Mouse (Mus musculus) kidney, embryonic 14.5 days (tissue): Measurements from ENCODE around the gene Dapk3. TPM values are rescaled to one million over a fixed set of nuclear protein-coding genes. Genes with fewer than 3 reads are reported as not detected.

ENCODE experiments used
- ATAC-seq: fragments of 200-750 bp; cut with Nextera tagmentation; 2 replicates; pipeline ENCODE4 v1.8.0; 2017; ENCODE audit warnings: moderate number of reproducible peaks, mild to moderate bottlenecking, moderate TSS enrichment, moderate library complexity; ENCODE audit not compliant: low FRiP score, low TSS enrichment
- H3K27ac ChIP-seq: fragments of 300-500 bp; sonication (generic); 2 replicates; pipeline ENCODE4 v1.5.1; 2014; ENCODE audit warnings: low read depth, mild to moderate bottlenecking, low read length, moderate library complexity, mixed read lengths
- H3K27me3 ChIP-seq: fragments of 300-500 bp; sonication (generic); 2 replicates; pipeline ENCODE4 v1.6.1; 2014; ENCODE audit warnings: mild to moderate bottlenecking, low read length; ENCODE audit not compliant: control insufficient read depth, insufficient read depth
- H3K36me3 ChIP-seq: fragments of 300-500 bp; sonication (generic); 2 replicates; pipeline ENCODE4 v1.6.1; 2014; ENCODE audit warnings: low read length, mixed read lengths; ENCODE audit not compliant: control insufficient read depth, insufficient read depth
- H3K4me1 ChIP-seq: fragments of 300-500 bp; sonication (generic); 2 replicates; pipeline ENCODE4 v1.6.1; 2014; ENCODE audit warnings: low read length, mixed read lengths; ENCODE audit not compliant: control insufficient read depth, insufficient read depth
- H3K4me2 ChIP-seq: fragments of 300-500 bp; sonication (generic); replicated peaks from 2 replicates; pipeline ENCODE4 v1.6.1; 2014; ENCODE audit warnings: low read depth, mild to moderate bottlenecking, low read length
- H3K4me3 ChIP-seq: fragments of 300-500 bp; sonication (generic); 2 replicates; pipeline ENCODE4 v1.5.1; 2014; ENCODE audit warnings: mild to moderate bottlenecking, low read length
- H3K9ac ChIP-seq: fragments of 300-500 bp; sonication (generic); 2 replicates; pipeline ENCODE4 v1.6.1; 2014; ENCODE audit warnings: low read depth, mild to moderate bottlenecking, low read length, moderate library complexity
- H3K9me3 ChIP-seq: fragments of 300-500 bp; sonication (generic); 2 replicates; pipeline ENCODE4 v1.6.1; 2016; ENCODE audit warnings: low read length; ENCODE audit not compliant: control insufficient read depth
- WGBS: fragments of 180-500 bp; shearing (Covaris S2); extraction: QIAGEN DNeasy Blood & Tissue Kit; methylation state at CpG from one replicate; pipeline ENCODE4 v1.1.7; 2014; 5-methylcytosine and 5-hydroxymethylcytosine counted together
- polyA plus RNA-seq: library from polyadenylated mRNA; unstranded; fragments of >200 nt; fragmentation: Nextera tagmentation; extraction: Ambion mirVana; gene quantifications from 2 replicates; pipeline ENCODE4 v1.2.1, GENCODE M21; 2014

Gene Dapk3
- polyA plus RNA-seq, 1 experiment from 2014 or later = 45.7 TPM

DNA sequence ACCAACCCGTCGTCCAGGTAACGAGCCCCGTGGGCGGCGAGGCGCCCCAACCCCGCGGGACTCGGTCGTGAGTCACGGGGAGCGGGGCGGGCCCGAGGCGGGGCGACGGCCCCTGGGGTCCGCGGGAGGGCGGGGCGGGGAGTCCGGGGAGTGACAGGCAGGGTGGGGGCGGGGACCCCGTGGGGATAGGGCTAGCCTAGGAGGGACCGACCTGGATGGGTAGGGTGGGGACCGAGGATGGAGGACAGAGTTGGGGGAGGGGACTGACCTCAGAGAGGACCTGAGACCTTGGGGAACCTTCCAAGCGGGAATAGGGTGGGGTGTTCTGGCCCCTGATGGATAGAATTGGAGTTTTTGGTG is 50.4 kb downstream of the Dapk3 start:
- Histone ChIP-seq H3K4me2 (peak overlapping the region; percentile 48), H3K9me3 (no peaks in the 10 kb centered on the region), H3K36me3 (no peaks in the 10 kb centered on the region), H3K27me3 (peaks cover 30% of the 10 kb centered on the region), H3K4me1 (peaks cover 8% of the 10 kb centered on the region), H3K27ac (no peak overlapping the region), H3K4me3 (peak overlapping the region; percentile 69), H3K9ac (peak overlapping the region; percentile 71)
- peak; percentile 77 for ATAC-seq
- under 1% methylated on average over 19 of the region's 28 CpGs for WGBS

DNA sequence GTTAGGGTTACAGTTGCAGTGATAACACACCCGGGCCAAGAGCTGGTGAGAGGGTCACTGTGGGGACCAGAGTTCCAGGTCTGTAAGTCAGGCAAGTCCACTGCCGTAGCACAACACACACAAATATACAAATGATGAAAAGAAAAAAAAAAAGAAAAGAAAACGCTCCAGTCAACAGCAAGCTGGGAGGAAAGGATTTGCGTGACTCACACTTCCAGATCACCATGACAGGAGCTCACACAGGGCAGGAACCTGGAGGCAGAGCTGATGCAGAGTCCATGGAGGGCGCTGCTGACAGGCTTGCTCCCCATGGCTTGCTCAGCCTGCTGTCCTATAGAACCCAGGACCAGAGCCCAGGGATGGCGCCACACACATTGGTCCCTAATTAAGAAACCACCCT is 51.4 kb downstream of the Dapk3 start:
- H3K9me3 ChIP-seq = no peaks in the 10 kb centered on the region
- H3K4me2 ChIP-seq = no peak overlapping the region
- H3K4me1 ChIP-seq = peaks cover 8% of the 10 kb centered on the region
- no peak overlapping the region for H3K27ac ChIP-seq
- H3K4me3 ChIP-seq = no peak overlapping the region
- no peaks in the 10 kb centered on the region for H3K36me3 ChIP-seq
- H3K9ac ChIP-seq = no peak overlapping the region
- H3K27me3 ChIP-seq = peaks cover 26% of the 10 kb centered on the region
- ATAC-seq = no peak
- 75% methylated on average over 6 of the region's 6 CpGs for WGBS

DNA sequence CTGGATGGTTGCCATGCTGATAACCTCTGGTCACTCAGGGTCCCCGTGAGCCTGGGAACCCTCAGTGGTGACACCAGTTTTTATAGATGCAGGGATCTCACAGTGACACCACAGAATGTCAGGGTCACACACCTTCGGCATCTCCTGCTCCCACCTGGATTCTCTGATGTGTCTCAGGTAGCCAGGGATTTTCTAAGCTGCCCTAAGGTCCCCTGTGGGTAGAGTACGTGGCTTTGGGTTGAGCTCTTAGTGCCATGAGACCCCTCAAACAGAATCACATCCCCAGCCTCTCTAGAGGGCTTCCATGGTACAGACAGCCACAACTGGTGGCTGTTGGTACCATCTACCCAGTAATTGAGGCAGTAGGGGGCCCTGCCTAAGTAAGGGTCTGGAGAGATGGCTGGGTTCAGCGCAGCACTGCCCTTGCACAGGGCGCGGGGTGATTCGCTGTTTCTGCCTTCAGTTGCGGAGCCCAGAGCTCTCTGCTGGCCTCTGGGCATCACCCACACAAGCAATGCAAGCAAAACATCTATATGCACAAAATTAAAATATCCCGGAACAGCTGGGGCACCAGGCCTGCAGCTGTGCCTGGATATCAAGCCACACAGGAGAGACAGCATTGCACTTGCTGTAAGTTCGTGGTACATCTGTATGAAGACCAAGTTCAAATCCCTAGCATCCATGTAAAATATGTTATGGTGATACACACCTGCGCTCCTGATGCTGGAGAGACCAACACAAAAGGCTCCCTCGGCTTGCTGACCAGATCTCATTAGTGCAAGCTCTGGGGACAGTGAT is 53.9 kb downstream of the Dapk3 start:
- no peak overlapping the region for H3K4me3 ChIP-seq
- no peaks in the 10 kb centered on the region for H3K36me3 ChIP-seq
- H3K27ac ChIP-seq = no peak overlapping the region
- H3K9me3 ChIP-seq = no peaks in the 10 kb centered on the region
- ATAC-seq = no peak
- H3K9ac ChIP-seq = no peak overlapping the region
- H3K27me3 ChIP-seq = peaks cover 20% of the 10 kb centered on the region
- 84% methylated on average over 12 of the region's 12 CpGs for WGBS
- H3K4me2 ChIP-seq = no peak overlapping the region
- peaks cover 9% of the 10 kb centered on the region for H3K4me1 ChIP-seq

DNA sequence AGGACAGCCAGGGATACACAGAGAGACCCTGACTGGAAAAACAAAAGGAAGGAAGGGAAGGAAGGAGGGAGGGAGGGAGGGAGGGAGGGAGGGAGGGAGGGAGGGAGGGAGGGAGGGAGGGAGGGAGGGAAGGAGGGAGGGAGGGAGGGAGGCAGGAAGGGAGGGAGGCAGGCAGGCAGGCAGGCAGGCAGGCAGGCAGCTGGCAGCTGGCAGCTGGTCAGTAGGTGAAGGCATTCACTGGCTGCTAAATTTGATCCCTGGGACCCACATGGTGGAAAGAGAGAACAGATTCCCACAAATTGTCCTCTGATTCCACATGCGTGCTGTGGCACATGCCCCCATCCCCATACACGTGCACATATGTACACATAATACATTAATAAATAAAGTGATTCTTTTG is 55.8 kb downstream of the Dapk3 start:
- Histone ChIP-seq H3K9ac (no peak overlapping the region), H3K4me2 (no peak overlapping the region), H3K4me3 (no peak overlapping the region), H3K27ac (no peak overlapping the region), H3K4me1 (peaks cover 6% of the 10 kb centered on the region; the same call in 1 of the 2 replicates), H3K9me3 (no peaks in the 10 kb centered on the region), H3K36me3 (no peaks in the 10 kb centered on the region), H3K27me3 (peaks cover 19% of the 10 kb centered on the region)
- no peak for ATAC-seq
- 80% methylated on average over 2 of the region's 2 CpGs for WGBS

DNA sequence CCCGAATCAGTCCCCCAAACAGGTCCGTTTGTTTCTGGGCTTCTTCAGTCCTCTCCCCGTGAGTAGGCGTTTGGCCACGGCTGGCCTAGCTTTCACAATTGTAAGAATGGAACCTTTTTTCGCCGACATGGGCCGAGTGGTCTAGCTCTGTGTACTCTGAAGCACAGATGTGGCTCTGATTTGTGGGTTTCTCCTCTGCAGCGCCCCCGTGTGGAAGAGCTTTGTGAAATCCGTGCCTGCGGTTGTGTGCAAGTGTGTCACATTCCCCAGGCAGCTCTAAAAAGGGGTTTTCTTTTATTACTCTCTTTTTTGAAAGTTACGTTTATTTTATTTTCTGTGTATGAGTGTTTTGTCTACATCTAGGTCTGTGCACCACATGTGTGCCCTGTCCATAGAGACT is 58.1 kb downstream of the Dapk3 start:
- H3K27me3 ChIP-seq = peaks cover 19% of the 10 kb centered on the region
- no peak overlapping the region for H3K27ac ChIP-seq
- no peak overlapping the region for H3K9ac ChIP-seq
- H3K9me3 ChIP-seq = no peaks in the 10 kb centered on the region
- no peak for ATAC-seq
- H3K4me2 ChIP-seq = no peak overlapping the region
- peaks cover 5% of the 10 kb centered on the region; the same call in 1 of the 2 replicates for H3K4me1 ChIP-seq
- WGBS = 31% methylated on average over 13 of the region's 13 CpGs
- H3K4me3 ChIP-seq = no peak overlapping the region
- no peaks in the 10 kb centered on the region for H3K36me3 ChIP-seq

DNA sequence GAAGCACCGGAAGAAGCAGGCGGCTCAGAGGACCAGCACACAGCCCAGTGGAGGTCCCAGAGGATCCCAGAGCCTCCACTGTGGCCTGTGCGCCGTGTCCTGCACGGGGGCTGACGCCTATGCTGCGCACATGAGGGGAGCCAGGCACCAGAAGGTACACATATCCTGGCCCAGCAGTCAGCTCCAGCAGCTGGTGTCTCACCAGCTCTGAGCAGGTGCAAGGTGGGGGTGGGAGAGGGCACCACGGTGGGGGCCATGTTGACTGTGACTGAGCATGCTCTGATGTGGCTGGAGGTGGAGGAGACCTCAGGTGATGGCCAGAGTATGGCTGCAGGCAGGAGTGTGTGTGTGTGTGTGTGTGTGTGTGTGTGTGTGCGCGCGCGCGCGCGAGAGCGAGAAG is 59.2 kb downstream of the Dapk3 start:
- no peak overlapping the region for H3K9ac ChIP-seq
- no peaks in the 10 kb centered on the region for H3K36me3 ChIP-seq
- no peak overlapping the region for H3K4me2 ChIP-seq
- H3K4me1 ChIP-seq = peaks cover 5% of the 10 kb centered on the region; the same call in 1 of the 2 replicates
- peaks cover 19% of the 10 kb centered on the region for H3K27me3 ChIP-seq
- 93% methylated on average over 16 of the region's 16 CpGs for WGBS
- no peaks in the 10 kb centered on the region for H3K9me3 ChIP-seq
- no peak overlapping the region for H3K27ac ChIP-seq
- no peak overlapping the region for H3K4me3 ChIP-seq
- no peak for ATAC-seq

Other genes starting within 250 kb of the Dapk3 start
- gene Gng7, start 168.1 kb upstream of the Dapk3 start, polyA plus RNA-seq = 2.2 and 4.8 TPM in 2 replicates
- 0.37 TPM in 1 of 2 replicates, not detected in the other for gene Diras1, start 157.3 kb upstream of the Dapk3 start, polyA plus RNA-seq
- 6.4 and 9.1 TPM in 2 replicates for gene Slc39a3, start 145.6 kb upstream of the Dapk3 start, polyA plus RNA-seq
- 140 and 196 TPM in 2 replicates for gene Sgta, start 122.8 kb upstream of the Dapk3 start, polyA plus RNA-seq
- gene Thop1, start 113.0 kb upstream of the Dapk3 start, polyA plus RNA-seq = 50.6 and 58.9 TPM in 2 replicates
- gene Creb3l3, start 84.1 kb upstream of the Dapk3 start, polyA plus RNA-seq = 0.11 and 0.24 TPM in 2 replicates
- 187 and 208 TPM in 2 replicates for gene Map2k2, start 77.1 kb upstream of the Dapk3 start, polyA plus RNA-seq
- gene Zbtb7a, start 47.8 kb upstream of the Dapk3 start, polyA plus RNA-seq = 16.1 and 18.1 TPM in 2 replicates
- gene Pias4, start 15.1 kb upstream of the Dapk3 start, polyA plus RNA-seq = 45.3 and 48.4 TPM in 2 replicates
- 465 and 473 TPM in 2 replicates for gene Eef2, start 6.4 kb upstream of the Dapk3 start, polyA plus RNA-seq
- gene 4930442H23Rik, start 844 bp downstream of the Dapk3 start, polyA plus RNA-seq = not detected in 2 replicates
- not detected in 2 replicates for gene Nmrk2, start 19.0 kb downstream of the Dapk3 start, polyA plus RNA-seq
- gene Atcay, start 47.8 kb downstream of the Dapk3 start, polyA plus RNA-seq = 0.19 and 0.23 TPM in 2 replicates
- gene Zfr2, start 50.1 kb downstream of the Dapk3 start, polyA plus RNA-seq = 4.5 and 4.7 TPM in 2 replicates
- 5.4 and 7.0 TPM in 2 replicates for gene Matk, start 69.9 kb downstream of the Dapk3 start, polyA plus RNA-seq
- 240 and 276 TPM in 2 replicates for gene Mrpl54, start 83.9 kb downstream of the Dapk3 start, polyA plus RNA-seq
- gene Apba3, start 84.0 kb downstream of the Dapk3 start, polyA plus RNA-seq = 51.4 and 52.7 TPM in 2 replicates
- 7.6 and 11.6 TPM in 2 replicates for gene Tjp3, start 108.6 kb downstream of the Dapk3 start, polyA plus RNA-seq
- gene Pip5k1c, start 110.0 kb downstream of the Dapk3 start, polyA plus RNA-seq = 25.4 and 60.7 TPM in 2 replicates
- gene Cactin, start 138.1 kb downstream of the Dapk3 start, polyA plus RNA-seq = 21.4 and 29.6 TPM in 2 replicates
- gene Tbxa2r, start 145.7 kb downstream of the Dapk3 start, polyA plus RNA-seq = 8.7 and 10.1 TPM in 2 replicates
- gene Gipc3, start 160.3 kb downstream of the Dapk3 start, polyA plus RNA-seq = 0.05 and 0.07 TPM in 2 replicates
- 115 and 119 TPM in 2 replicates for gene Hmg20b, start 167.5 kb downstream of the Dapk3 start, polyA plus RNA-seq
- 4.1 and 4.6 TPM in 2 replicates for gene Mfsd12, start 174.5 kb downstream of the Dapk3 start, polyA plus RNA-seq
- 0.14 and 0.30 TPM in 2 replicates for gene 4930404N11Rik, start 182.8 kb downstream of the Dapk3 start, polyA plus RNA-seq
- gene Fzr1, start 195.5 kb downstream of the Dapk3 start, polyA plus RNA-seq = 101 and 108 TPM in 2 replicates
- gene Dohh, start 201.4 kb downstream of the Dapk3 start, polyA plus RNA-seq = 59.2 and 73.9 TPM in 2 replicates
- 3.5 and 3.8 TPM in 2 replicates for gene Gm48551, start 201.5 kb downstream of the Dapk3 start, polyA plus RNA-seq
- gene Gm48552, start 206.0 kb downstream of the Dapk3 start, polyA plus RNA-seq = 0.61 and 1.5 TPM in 2 replicates
- 14.9 and 16.4 TPM in 2 replicates for gene Smim24, start 210.0 kb downstream of the Dapk3 start, polyA plus RNA-seq